Mouse (Mus musculus) stomach, postnatal 0 days (tissue): ENCODE data around the gene Prm1. TPM values are rescaled to one million over a fixed set of nuclear protein-coding genes. Genes with fewer than 3 reads are reported as not detected.

Experiments
- ATAC-seq: fragments of 200-750 bp; cut with Nextera tagmentation; 2 replicates; pipeline ENCODE4 v1.8.0; 2017; ENCODE audit not compliant: low FRiP score, low TSS enrichment
- DNase-seq: peaks from one replicate; pipeline ENCODE4 v3.0.0-alpha.2; 2016; ENCODE audit warnings: low spot score
- H3K27ac ChIP-seq: fragments of 300-500 bp; sonication (generic); replicated peaks from 2 replicates; pipeline ENCODE4 v1.5.1; 2014; ENCODE audit warnings: mild to moderate bottlenecking, control low read depth
- H3K27me3 ChIP-seq: fragments of 300-500 bp; sonication (generic); 2 replicates; pipeline ENCODE4 v1.6.1; 2014; ENCODE audit warnings: low read length; ENCODE audit not compliant: control insufficient read depth, insufficient read depth
- H3K36me3 ChIP-seq: fragments of 300-500 bp; sonication (generic); 2 replicates; pipeline ENCODE4 v1.6.1; 2014; ENCODE audit warnings: low read length, mixed read lengths; ENCODE audit not compliant: control insufficient read depth, insufficient read depth
- H3K4me1 ChIP-seq: fragments of 300-500 bp; sonication (generic); replicated peaks from 2 replicates; pipeline ENCODE4 v1.6.1; 2014; ENCODE audit warnings: antibody characterized with exemption; ENCODE audit not compliant: control insufficient read depth, insufficient read depth
- H3K4me2 ChIP-seq: fragments of 300-500 bp; sonication (generic); replicated peaks from 2 replicates; pipeline ENCODE4 v1.6.1; 2014; ENCODE audit warnings: low read depth, mild to moderate bottlenecking, control low read depth, moderate library complexity
- H3K4me3 ChIP-seq: fragments of 300-500 bp; sonication (generic); 2 replicates; pipeline ENCODE4 v1.5.1; 2014; ENCODE audit warnings: low read depth, low read length, control low read depth
- H3K9ac ChIP-seq: fragments of 300-500 bp; sonication (generic); 2 replicates; pipeline ENCODE4 v1.6.1; 2014; ENCODE audit warnings: mild to moderate bottlenecking, low read length, control low read depth, mixed read lengths
- H3K9me3 ChIP-seq: fragments of 300-500 bp; sonication (generic); 2 replicates; pipeline ENCODE4 v1.6.1; 2016; ENCODE audit warnings: low read length; ENCODE audit not compliant: control insufficient read depth
- CTCF ChIP-seq: IDR thresholded peaks from 2 replicates; pipeline ENCODE4 v1.5.1; 2016; ENCODE audit warnings: antibody characterized with exemption, low read depth, mild to moderate bottlenecking, moderate library complexity
- EP300 ChIP-seq: optimal IDR thresholded peaks from 2 replicates; pipeline ENCODE3; 2016; ENCODE audit warnings: antibody characterized with exemption
- WGBS: fragments of 180-500 bp; shearing (Covaris S2); extraction: QIAGEN DNeasy Blood & Tissue Kit; methylation state at CpG from one replicate; pipeline ENCODE4 v1.1.7; 2014; 5-methylcytosine and 5-hydroxymethylcytosine counted together
- polyA plus RNA-seq: library from polyadenylated mRNA; unstranded; fragments of >200 nt; fragmentation: Nextera tagmentation; extraction: Ambion mirVana; gene quantifications from 2 replicates; pipeline ENCODE4 v1.2.1, GENCODE M21; 2015

Gene Prm1
- polyA plus RNA-seq, 1 experiment from 2014 or later = 0.23 TPM

- DNase-seq (peak; percentile 89), ATAC-seq (peak; percentile 63)
- Histone ChIP-seq H3K9me3 (no peaks in the 10 kb centered on the region), H3K36me3 (no peaks in the 10 kb centered on the region), H3K9ac (peak overlapping the region; percentile 83), H3K4me1 (peaks cover 15% of the 10 kb centered on the region), H3K27ac (peak overlapping the region; percentile 99), H3K4me3 (peak overlapping the region; percentile 73), H3K27me3 (no peaks in the 10 kb centered on the region), H3K4me2 (peak overlapping the region; percentile 96)
- WGBS = 2% methylated on average over 9 of the region's 9 CpGs
- no peak for TF ChIP-seq EP300
- peak; percentile 92 for TF ChIP-seq CTCF
These were observed 19.4 kb downstream of the Prm1 start for GRCm38 (mm10) chr16:10786288-10786687.

GRCm38 (mm10) chr16:10785371-10786231 lies 20.0 kb downstream of the Prm1 start, which contains the start of gene Socs1:
Socs1 (minus strand) TSS chr16:10785536.
- under 1% methylated on average over 54 of the region's 59 CpGs for WGBS
- peak within 1 kb of the TSS; percentile 83 for H3K9ac ChIP-seq
- H3K4me1 ChIP-seq = peaks cover 15% of the 10 kb centered on the region

GRCm38 (mm10) chr16:10784793-10785370 lies 20.8 kb downstream of the Prm1 start:
- peak; percentile 94 for DNase-seq
- Histone ChIP-seq H3K4me3 (peak overlapping the region; percentile 73), H3K9ac (peak overlapping the region; percentile 83), H3K27me3 (no peaks in the 10 kb centered on the region), H3K4me2 (peak overlapping the region; percentile 96), H3K4me1 (peaks cover 15% of the 10 kb centered on the region), H3K36me3 (no peaks in the 10 kb centered on the region), H3K27ac (peak overlapping the region; percentile 99), H3K9me3 (no peaks in the 10 kb centered on the region)
- TF ChIP-seq CTCF = peak; percentile 88
- TF ChIP-seq EP300 = no peak
- ATAC-seq = peak; percentile 82
- 0% methylated on average over 46 of the region's 55 CpGs for WGBS

More at GRCm38 (mm10) chr16:10785371-10786231, 20.0 kb downstream of the Prm1 start, which contains the start of gene Socs1:
- TF ChIP-seq CTCF (no peak), EP300 (no peak)
- H3K27me3 ChIP-seq = no peaks in the 10 kb centered on the region
- H3K9me3 ChIP-seq = no peaks in the 10 kb centered on the region
- DNase-seq (peak; percentile 93), ATAC-seq (peak; percentile 81)
- H3K4me2 ChIP-seq = peak within 1 kb of the TSS; percentile 96
- H3K4me3 ChIP-seq = peak within 1 kb of the TSS; percentile 73
- H3K27ac ChIP-seq = peak within 1 kb of the TSS; percentile 99
- no peaks in the 10 kb centered on the region for H3K36me3 ChIP-seq

DNA sequence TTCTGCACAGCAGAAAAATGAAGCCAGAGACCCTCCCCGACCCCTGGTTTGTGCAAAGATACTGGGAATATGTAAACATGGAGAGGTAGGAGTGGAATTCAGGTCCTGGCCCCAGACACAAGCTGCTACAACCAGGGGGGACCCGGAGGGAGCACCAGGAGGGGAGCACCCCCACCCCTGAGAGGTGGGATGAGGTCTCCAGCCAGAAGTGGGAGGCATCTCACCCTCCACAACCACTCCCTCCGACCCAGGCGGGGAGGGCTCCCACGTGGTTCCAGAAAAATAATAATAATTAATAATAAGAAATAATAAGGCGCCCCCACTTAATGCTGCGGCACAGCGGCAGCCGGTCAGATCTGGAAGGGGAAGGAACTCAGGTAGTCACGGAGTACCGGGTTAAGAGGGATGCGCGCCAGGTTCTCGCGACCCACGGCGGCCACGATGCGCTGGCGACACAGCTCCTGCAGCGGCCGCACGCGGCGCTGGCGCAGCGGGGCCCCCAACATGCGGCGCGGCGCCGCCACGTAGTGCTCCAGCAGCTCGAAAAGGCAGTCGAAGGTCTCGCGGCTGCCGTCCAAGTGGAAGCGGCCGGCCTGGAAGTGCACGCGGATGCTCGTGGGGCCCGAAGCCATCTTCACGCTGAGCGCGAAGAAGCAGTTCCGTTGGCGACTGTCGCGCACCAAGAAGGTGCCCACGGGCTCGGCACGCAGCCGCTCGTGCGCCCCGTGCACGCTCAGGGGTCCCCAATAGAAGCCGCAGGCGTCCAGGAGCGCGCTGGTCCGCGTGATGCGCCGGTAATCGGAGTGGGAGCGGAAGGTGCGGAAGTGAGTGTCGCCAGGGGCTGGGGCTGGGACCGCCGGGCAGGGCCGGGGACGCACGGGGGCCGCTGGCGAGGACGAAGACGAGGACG lies 21.5 kb downstream of the Prm1 start:
- Histone ChIP-seq H3K27me3 (no peaks in the 10 kb centered on the region), H3K27ac (peak overlapping the region; percentile 99), H3K9me3 (no peaks in the 10 kb centered on the region), H3K36me3 (no peaks in the 10 kb centered on the region), H3K4me3 (peak overlapping the region; percentile 73), H3K4me1 (peaks cover 15% of the 10 kb centered on the region), H3K4me2 (peak overlapping the region; percentile 96), H3K9ac (peak overlapping the region; percentile 83)
- DNase-seq = peak; percentile 63
- peak; percentile 1; the same call in 1 of the 2 replicates for ATAC-seq
- TF ChIP-seq EP300 (no peak), CTCF (peak; percentile 15; the same call in 1 of the 2 replicates)
- 2% methylated on average over 81 of the region's 81 CpGs for WGBS

- H3K9me3 ChIP-seq = no peaks in the 10 kb centered on the region
- DNase-seq = no peak
- WGBS = 50% methylated on average over 8 of the region's 8 CpGs
- no peak overlapping the region for H3K27ac ChIP-seq
- peak overlapping the region; percentile 96 for H3K4me2 ChIP-seq
- peak overlapping the region; percentile 73 for H3K4me3 ChIP-seq
- no peak for ATAC-seq
- no peaks in the 10 kb centered on the region for H3K36me3 ChIP-seq
- no peak overlapping the region for H3K9ac ChIP-seq
- H3K27me3 ChIP-seq = no peaks in the 10 kb centered on the region
- H3K4me1 ChIP-seq = peaks cover 15% of the 10 kb centered on the region
- TF ChIP-seq EP300 (no peak), CTCF (no peak)
These were observed 22.2 kb downstream of the Prm1 start for GRCm38 (mm10) chr16:10783451-10783850.
